Mouse (Mus musculus): Measurements from ENCODE around the gene Lin9. TPM values are rescaled to one million over a fixed set of nuclear protein-coding genes. Genes with fewer than 3 reads are reported as not detected.
"Not testable (repeated sequence)": the region's sequence is repeated elsewhere in the genome, so short reads cannot be mapped to it uniquely, and the experiment has no call there.

Gene Lin9
- 3.2 and 3.3 TPM in 2 replicates for polyA plus RNA-seq (2012; rRNA removed)

DNA sequence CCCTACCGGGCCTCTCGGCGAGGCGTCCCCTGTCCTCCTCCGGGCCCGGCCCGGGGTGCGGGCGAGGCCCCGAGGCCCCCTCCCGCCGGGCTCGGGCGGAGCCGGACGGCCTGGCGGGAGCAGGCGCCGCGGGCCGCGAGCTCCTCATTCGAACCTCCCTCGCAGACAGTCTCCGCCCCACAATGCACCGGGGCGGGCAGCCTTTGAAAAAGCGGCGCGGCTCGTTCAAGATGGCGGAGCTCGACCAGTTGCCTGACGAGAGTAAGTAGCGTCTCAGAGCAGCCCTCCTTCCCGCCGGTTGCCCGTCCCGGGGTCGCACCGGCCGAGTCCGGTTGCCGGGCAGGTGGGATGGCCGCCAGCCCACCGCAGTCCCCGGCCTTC lies at the start of gene Lin9:
Lin9 (plus strand) TSS at position 14 of the 381 bp plus-strand sequence.
- peak; percentile 87 for DNase-seq (ENCODE audit: low spot score)

DNA sequence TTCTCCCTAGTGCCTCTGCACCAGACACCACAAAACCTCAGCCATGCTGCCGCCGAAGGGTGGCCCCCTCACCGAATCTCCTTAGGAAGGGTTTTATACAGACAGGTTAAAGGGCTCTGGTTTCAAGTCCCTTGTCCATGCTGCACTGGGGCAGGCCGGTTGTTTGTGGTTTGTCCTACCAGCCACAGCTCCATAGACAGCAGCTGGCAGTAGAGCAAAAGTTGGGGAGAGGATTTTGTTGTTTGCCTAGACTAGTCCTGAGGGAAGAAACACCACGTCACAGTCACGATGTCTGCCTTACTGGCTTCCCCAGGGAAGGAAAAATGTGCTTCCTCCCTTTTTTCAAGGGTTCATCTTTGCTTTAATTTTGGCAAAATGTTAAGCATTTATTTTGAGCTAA lies 40.4 kb upstream of the Lin9 start:
- DNase-seq (ENCODE audit: low spot score), result no peak

DNA sequence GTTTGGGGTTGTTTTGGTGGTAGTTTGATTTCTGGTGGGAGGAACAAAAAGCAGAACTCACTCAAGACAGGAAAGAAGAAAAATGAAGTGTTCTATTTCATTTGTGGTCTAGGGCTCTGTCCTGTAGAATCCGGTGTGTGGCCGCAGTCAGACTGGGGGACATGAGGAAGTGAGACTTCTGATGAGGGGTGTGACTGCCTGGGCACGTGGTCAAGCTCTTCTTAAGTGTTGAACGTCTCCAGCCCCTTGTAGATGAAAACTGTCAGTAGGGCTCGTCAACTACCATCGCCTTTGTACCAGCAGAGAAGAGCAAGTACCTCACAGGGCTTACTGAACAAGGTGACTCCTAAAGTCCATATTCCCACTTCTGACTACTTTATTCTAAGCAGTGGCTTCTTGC lies 39.1 kb upstream of the Lin9 start:
- DNase-seq (ENCODE audit: low spot score), result no peak

DNA sequence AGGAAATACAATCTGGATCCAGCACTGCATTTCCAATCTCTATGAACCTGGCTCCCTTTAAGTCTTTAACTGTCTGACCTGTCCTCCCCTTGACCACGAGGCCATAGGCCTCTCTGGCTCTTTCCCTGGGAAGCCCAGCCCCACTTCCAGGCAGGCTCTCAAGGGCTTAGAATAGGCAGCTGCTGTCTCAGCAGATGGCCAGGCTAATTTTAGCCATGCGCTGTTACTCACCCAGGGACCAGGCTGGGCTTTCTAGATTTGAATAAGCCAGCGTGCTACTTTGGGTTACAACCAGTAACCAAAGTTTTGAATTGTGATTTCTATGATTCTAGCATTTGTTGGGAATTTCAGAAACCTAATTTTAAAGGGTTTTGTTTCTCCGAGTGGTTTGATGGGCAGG lies 36.4 kb upstream of the Lin9 start:
- DNase-seq (ENCODE audit: low spot score), result no peak

DNA sequence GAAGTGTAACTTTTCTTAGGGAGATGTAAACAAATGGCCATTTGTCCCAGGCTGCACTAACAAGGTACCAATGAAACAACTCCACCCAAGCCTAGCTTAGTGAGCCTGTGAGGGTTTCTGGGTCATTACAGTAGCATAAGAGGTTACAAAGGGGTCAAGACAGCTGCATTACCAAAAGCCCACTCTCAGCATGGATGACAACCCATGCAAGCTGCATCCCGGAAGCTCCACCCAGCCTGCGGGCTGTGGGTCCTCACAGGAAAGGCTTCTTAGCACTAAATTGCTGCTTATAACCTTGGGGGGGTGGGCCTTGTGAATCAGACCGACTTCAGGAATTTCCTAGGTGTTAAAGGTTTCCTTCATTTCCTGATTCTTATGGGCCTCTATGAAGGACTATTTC lies 34.8 kb upstream of the Lin9 start:
- no peak for DNase-seq (ENCODE audit: low spot score)

DNA sequence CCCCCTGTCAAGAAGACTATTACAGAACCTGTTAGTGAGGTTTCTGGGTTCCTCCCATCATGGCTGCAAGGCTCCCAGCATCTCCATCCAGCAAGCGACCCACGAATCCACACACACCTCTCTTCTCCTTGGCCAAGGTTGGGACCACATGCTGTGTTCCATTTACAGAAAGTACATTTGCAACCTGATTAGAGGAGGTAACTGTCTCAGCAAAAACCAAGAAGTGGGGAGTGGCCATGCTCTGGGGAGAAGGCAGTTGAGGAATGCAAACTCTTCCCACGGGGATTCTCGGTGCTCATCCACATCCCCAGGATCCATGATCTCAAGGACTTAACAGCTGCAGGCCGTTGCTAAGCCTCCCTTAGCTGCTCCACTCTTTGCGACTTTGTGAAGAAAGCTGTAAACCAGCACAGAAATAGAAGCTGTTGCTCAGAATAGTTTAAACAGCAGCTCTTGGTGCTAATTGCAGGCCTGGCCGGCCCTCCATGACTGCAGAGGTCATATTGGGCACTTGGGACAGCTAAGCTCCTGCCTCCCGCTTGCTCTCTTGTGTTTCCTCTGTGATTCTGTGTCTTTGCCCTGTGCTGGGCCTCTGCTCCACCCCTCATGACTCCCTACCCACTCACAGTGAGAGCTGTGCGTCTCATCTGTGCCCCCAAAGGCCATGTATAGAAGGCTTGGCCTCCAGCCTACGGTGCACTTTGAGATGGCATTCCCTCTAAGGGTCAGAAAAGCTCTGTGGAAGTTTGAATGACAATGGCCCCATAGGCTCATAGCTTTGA lies 34.0 kb upstream of the Lin9 start:
- no peak for DNase-seq (ENCODE audit: low spot score)

DNA sequence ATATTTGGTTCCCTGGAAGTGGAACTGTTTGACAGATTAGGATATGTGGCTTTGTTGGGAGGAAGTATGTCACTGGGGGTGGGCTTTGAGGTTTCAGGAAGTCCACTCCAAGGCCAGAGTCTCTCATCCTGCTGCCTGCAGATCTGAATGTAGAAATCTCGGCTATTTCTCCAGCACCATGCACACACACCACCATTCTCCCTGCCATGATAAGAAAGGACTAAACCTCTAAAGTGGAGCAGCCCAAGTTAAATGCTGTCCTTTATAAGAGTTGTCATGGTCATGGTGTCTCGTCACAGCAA lies 33.4 kb upstream of the Lin9 start:
- no peak for DNase-seq (ENCODE audit: low spot score)

DNA sequence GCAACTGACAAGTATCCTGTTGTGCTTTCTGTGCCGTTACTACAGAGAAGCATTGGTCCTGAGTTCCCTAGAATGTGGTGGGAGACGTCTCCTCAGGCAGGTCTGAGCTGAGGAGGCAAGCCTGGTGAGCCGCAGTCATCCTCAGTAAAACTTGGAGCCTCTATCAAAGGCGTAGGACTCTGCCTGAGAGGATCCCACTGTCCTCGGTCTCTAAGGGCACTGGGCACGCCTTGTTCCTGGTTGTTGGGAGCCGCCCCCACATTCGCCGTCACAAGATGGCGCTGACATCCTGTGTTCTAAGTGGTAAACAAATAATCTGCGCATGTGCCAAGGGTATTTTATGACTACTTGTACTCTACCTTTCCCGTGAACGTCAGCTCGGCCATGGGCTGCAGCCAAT lies 29.1 kb upstream of the Lin9 start:
- not testable (repeated sequence) for DNase-seq (ENCODE audit: low spot score)

DNA sequence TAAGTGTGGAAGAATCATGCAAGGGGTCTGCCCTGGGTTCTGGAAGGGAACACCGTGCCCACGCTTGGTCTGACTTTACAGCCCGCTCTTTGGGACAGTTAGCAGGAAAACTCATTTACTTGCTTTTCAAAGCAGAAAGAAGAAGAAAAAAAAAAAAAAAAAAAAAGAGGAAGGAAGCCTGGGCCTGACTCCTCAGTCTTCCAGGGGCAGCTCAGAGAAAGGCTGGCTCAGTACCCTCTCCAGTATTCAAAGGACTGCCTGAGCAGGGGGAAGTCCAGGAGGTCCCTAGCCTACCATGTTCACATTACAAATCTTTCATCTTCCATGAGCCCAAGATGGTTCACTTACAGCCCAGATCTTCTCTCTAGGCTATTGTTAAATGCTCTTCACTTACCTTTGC lies 24.2 kb upstream of the Lin9 start:
- DNase-seq (ENCODE audit: low spot score), result no peak

DNA sequence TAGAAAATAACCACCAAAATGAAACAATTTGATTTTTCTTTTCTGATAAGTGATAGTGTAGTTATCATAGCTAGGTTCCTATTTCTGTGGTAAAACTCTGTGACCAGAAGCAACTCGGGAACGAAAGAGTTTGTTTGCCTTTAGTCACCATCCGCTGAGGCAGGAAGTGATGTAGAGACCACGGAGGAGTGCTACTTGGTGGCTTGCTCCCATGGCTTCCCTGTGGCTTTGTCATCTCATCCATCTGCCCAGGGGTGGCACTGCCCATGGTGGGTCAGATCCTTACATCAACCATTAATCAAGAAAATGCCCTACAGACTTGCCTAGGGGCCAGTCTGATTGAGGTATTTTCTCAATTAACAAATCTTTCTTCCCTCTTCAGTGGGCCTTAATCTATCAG lies 18.6 kb upstream of the Lin9 start:
- DNase-seq (ENCODE audit: low spot score), result no peak

DNA sequence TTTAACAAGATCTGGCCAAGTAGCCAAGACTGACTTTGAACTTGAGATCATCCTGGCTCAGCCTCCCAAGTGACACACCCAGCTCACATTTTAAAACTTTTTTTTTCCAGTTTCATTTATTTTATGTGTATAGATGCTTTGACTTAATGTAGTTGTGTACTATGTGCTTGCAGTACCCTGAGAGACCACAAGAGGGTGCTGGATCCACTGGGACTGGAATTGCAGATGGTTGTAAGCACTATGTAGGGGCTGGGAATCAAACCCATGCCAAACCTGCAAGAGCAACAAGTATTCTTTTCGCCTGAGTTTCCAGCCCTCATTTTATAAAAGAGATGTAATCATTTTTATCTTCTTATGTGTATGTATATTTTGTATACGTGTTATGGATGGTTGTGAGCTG lies 17.0 kb upstream of the Lin9 start:
- no peak for DNase-seq (ENCODE audit: low spot score)

DNA sequence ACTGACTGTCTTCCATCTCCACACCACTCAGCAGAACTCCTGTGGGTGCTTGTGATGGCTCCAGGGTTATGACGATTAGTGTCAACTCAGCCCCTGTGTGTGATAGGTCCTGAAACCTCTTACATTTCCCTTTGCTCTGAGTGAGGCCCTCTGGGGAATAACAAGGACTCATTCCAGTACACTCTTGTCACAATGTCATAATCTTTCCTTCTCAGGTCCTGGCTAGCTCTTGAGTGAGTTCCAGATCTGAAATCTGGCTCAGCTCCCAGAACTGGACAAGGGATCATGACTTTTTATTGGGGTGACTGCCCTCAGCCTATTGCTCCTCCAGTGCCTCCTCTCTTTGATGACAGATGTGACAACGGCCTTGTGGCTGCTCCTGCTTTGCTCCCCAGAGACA lies 14.8 kb upstream of the Lin9 start:
- DNase-seq (ENCODE audit: low spot score), result no peak

DNA sequence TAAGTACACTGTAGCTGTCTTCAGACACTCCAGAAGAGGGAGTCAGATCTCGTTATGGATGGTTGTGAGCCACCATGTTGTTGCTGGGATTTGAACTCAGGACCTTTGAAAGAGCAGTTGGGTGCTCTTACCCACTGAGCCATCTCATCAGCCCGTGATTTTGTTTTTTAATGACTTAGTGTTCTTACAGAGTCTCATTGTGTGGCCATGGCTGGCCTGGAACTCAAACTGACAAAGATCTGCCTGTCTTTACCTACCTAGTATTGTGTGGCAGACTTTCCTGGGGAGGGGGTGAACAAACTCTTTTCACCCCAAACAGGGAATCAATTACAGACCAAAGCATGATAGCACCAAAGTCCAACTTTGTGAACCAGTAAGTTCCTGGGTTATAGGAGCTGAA lies 3.2 kb upstream of the Lin9 start:
- not testable (repeated sequence) for DNase-seq (ENCODE audit: low spot score)

DNA sequence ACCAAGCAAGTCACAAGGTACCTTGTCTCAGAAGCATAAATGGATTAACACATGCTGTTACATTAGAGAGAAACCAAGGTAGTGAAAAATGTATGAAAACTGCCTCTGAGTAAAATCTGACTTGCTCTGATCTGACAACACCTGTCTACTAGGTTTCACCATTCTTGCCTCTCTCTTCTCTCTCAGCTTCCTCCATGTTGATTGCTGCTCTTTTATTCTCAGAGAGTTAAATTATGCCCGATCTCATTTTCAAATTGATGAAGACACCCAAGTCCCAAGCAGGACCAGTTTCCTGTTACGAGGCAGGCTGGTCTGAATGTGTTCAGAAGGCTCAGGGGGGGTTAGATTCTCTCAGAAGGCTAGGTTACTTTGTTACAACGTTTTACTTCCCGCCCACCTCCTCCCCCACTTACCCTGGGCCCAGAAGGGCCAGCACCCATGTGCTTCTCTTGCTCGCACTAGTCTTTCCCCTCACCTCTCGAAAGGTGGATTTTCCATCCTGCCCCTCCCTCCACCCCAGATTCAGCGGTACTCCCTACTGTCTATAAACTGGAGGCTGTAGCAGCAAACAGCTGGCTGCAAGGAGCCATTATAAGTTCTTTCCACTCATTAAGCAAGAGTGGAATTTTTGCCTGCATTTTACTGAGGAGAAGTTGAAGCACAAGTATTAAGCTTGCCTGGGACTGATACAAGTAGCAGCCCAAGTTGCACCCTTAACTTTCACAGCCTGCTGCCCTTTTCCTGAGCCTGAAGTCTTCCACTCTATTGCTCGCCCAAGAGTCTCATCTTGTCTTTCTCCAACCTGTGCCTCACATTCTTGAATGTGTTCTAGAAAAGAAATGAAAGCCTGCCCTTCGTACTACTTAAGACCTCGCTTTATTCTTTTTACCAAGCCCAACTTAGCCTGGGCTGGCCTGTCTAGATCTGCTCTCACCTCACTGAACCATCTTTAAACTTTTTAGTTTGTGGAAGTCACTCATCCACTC lies 1.2 kb upstream of the Lin9 start:
- DNase-seq (ENCODE audit: low spot score), result no peak

DNA sequence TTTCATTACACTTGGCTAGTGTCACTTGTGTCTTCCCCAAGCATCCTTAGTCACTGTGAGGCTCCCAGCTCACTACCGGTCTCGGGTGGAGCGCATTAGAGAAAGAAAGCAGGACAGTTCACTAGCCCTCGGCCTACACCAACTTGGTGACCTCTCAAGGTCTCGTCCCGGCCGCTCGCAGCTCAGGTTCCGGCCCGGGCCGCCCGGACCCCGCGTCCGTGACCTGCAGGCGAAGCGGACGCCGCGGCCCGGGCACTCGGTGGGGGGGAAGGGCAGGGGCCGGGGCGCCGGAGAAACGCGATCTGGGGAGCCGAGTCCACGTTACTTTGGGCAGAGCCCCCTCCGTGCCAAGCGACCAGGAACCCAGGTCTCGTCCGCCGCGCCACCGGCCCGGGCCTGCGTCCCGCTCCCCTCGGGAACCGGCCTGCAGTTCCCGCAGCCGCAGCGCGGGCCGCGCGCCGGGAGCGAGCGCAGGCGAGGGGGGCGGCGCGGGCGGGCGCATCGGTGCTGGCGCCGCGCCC lies 285 bp upstream of the Lin9 start:
- no peak for DNase-seq (ENCODE audit: low spot score)

DNA sequence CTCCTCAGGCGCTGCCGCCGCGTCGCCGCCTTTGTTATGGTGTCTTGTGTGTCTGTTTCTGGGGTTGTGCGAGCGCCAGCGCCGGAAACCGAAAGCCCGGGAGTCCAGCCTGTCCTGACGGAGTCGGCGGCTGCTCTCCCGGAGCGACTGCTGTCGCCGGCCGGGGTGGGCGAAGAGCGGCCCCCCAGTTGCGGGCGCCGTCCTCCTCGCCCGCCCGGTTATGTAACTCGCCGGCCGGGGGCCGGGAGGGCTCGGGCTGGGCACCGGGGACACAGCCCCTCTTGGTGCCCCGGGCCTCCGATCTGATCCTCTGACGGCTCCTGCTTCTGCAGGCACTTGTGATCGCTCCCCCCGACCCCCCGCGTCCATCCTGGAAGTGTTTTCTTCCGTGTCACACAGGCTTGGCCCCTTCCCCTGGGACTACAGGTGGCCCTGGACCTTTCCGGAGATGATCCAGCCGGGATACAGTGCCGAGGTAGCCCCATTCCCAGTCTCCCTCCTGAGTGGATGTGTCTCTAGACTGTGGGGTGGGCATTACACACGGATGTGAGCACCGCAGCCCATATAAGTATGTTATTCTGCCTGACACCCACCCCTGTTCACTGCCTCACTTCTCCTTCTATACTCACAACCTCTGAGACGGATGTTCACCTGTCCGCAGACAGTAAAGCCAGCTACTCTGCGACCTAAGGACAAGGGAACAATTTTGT lies 723 bp downstream of the Lin9 start:
- no peak for DNase-seq (ENCODE audit: low spot score)

DNA sequence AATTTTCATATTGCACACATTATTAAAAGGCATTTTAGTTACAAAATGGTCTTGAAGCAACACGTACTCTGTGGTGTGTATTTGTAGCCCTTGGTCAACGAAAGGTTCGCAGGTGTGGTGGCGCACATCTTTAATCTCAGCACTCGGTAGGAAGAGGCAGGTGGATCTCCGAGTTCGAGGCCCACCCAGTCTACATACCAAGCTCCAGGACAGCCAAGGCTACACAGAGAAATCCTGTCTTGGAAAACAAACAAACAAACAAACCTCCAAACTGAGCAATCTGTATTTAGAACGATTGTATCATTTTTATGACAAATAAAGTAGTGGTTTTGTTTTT lies 1.2 kb downstream of the Lin9 start:
- no peak for DNase-seq (ENCODE audit: low spot score)

DNA sequence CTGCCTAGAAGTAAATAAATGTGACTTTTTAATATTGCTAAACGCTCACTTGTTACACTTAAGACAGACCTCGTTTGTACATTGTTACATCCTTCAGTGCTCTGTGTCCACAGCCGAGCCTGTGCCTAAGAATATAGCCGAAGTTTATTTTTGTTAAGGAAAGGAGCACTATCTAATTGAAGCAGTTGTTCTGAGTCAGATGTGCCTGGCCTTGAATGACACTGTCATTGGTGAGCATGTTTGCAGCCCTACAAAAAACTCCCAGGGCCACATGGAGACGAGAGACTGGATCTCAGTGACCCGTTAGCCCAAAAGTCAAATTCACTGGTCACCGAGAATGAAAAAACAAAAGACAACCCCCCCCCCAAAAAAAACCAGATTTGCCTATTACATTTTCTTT lies 50.3 kb downstream of the Lin9 start:
- no peak for DNase-seq (ENCODE audit: low spot score)

DNA sequence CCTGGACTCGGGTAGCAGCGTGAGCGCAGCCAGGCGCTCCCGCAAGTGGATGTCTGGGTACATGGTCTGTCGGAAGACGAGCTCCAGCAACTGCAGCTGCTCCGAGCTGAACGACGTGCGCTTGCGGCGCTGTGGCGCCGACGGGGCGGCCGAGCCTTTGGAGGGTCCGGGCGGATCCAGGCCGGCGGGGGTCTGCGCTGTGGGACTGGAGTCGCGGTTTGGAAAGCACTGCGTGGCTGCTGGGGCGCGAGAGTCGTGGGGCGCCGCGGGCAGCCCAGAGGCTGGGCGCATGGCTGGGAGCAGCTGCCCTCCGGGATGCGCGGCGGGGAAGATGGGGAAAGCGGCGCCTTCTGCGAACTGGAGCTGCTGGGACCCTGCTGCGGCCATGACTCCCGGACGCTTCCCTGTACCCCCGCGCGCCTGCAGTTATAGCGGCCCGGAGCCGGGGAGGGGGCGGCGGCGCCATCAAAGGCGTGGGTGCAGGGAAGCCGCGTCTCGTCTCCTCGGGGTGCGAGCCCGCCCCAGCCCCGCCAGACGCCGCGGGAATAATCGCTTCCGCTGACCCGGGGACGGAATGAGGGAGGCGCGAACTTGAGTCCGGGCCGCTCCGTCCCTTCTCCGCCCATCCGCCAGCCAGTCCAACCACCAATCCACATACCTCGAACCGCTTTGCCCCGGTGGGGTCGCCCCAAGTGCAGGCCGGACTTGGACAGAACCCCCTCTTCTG lies 55.8 kb downstream of the Lin9 start, which contains the start of gene Mixl1:
Mixl1 (minus strand) TSS at position 409 of the 727 bp plus-strand sequence.
- DNase-seq (ENCODE audit: low spot score), result no peak

DNA sequence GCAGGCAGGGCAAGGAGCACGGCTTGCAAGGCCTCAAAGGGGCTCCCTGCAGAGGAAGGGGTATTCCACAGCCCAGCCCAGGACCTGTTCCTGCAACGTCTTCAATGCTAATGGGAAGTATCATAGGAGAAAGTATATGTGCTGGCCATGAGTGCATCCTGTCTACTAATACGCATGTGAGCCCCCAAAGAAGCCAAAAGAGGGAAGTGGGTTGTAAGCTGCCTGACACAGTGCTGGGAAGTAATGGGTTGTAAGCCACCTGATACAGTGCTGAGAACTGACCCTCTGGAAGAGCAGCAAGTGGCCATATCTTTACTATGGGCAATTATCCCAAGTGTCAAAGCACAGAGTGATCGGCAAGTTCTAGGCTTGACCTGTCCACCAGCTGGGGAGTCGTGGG lies 57.1 kb downstream of the Lin9 start:
- DNase-seq (ENCODE audit: low spot score), result no peak

DNA sequence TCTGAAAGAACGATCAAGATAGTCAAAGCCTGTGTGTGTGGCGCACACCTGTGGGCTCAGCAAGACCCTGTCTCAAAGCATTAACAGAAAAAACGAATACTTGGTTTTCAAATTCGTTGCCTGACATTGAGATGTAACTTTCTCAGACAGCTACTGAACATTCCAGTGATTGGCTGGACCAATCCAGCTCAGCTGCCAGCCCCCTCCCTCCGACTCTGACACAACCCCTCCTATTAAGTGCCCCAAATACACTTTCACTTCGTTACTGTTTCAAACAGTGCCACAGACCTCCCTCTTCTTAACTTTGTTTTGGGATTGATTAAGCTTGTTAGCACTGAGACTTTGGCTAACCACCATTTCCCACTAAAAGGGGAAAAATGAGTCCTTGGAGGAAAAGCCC lies 62.5 kb downstream of the Lin9 start:
- no peak for DNase-seq (ENCODE audit: low spot score)

DNA sequence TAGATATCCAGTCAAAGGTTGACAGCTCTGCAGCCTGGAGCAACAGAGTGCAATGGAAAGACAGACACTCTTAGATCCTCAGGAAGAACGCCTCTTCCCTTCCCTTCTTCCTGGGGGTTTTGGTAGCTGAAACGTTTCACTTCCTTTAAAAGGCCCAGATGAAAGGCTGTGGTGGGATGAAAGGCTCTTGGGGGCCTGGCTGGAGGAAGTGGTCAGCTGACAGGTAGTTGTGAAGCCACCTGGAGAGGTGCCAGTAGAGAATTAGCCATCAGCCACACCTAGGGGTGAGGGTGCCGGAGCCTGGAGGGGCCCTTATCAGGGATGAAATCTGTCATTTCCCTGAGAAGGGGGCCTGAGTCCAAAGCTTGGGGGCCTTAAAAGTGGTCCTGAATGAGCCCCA lies 66.4 kb downstream of the Lin9 start:
- DNase-seq (ENCODE audit: low spot score), result no peak
